Mouse (Mus musculus): ENCODE results near the gene Capn2. TPM values are rescaled to one million over a fixed set of nuclear protein-coding genes. Genes with fewer than 3 reads are reported as not detected.
A peak's percentile ranks its signal among the peaks of the same experiment; 100 is the strongest.

Capn2 gene
- polyA plus RNA-seq, 1 experiment: 86.9 TPM

GRCm38 (mm10) chr1:182522961-182523360, 5.6 kb upstream of the Capn2 start:
- no peak overlapping the region for H3K4me3 ChIP-seq (replicated peaks; ENCODE audit: insufficient read depth, low read depth, low read length)
- no peaks in the 10 kb centered on the region for H3K27me3 ChIP-seq (ENCODE audit: control insufficient read depth, insufficient read depth, low read length)
- WGBS: 46% methylated on average over 5 of the region's 5 CpGs
- no peaks in the 10 kb centered on the region for H3K4me1 ChIP-seq (ENCODE audit: control insufficient read depth, insufficient read depth, low read length)
- TF ChIP-seq POLR2A (IDR thresholded peaks at IDR 0.05; ENCODE audit: borderline replicate concordance, insufficient read depth, low read length) (no peak), CTCF (IDR thresholded peaks at IDR 0.05; ENCODE audit: borderline replicate concordance, insufficient read depth, low read depth, low read length) (no peak)
- peak in 1 of 2 experiments; percentile 1 for DNase-seq
- no peak overlapping the region for H3K27ac ChIP-seq (ENCODE audit: insufficient read depth, low read length)

GRCm38 (mm10) chr1:182520938-182521500, 3.6 kb upstream of the Capn2 start:
- Histone ChIP-seq H3K4me1 (ENCODE audit: control insufficient read depth, insufficient read depth, low read length) (no peaks in the 10 kb centered on the region), H3K27me3 (ENCODE audit: control insufficient read depth, insufficient read depth, low read length) (no peaks in the 10 kb centered on the region), H3K27ac (ENCODE audit: insufficient read depth, low read length) (no peak overlapping the region), H3K4me3 (replicated peaks; ENCODE audit: insufficient read depth, low read depth, low read length) (no peak overlapping the region)
- 92% methylated on average over 8 of the region's 8 CpGs for WGBS
- TF ChIP-seq CTCF (IDR thresholded peaks at IDR 0.05; ENCODE audit: borderline replicate concordance, insufficient read depth, low read depth, low read length) (no peak), POLR2A (IDR thresholded peaks at IDR 0.05; ENCODE audit: borderline replicate concordance, insufficient read depth, low read length) (no peak)
- no peak for DNase-seq

GRCm38 (mm10) chr1:182520091-182520937, 2.9 kb upstream of the Capn2 start:
- WGBS: 47% methylated on average over 14 of the region's 14 CpGs
- Histone ChIP-seq H3K27ac (ENCODE audit: insufficient read depth, low read length) (no peak overlapping the region), H3K4me1 (ENCODE audit: control insufficient read depth, insufficient read depth, low read length) (no peaks in the 10 kb centered on the region), H3K27me3 (ENCODE audit: control insufficient read depth, insufficient read depth, low read length) (no peaks in the 10 kb centered on the region), H3K4me3 (replicated peaks; ENCODE audit: insufficient read depth, low read depth, low read length) (no peak overlapping the region)
- DNase-seq: no peak
- TF ChIP-seq CTCF (IDR thresholded peaks at IDR 0.05; ENCODE audit: borderline replicate concordance, insufficient read depth, low read depth, low read length) (no peak), POLR2A (IDR thresholded peaks at IDR 0.05; ENCODE audit: borderline replicate concordance, insufficient read depth, low read length) (no peak)

DNA sequence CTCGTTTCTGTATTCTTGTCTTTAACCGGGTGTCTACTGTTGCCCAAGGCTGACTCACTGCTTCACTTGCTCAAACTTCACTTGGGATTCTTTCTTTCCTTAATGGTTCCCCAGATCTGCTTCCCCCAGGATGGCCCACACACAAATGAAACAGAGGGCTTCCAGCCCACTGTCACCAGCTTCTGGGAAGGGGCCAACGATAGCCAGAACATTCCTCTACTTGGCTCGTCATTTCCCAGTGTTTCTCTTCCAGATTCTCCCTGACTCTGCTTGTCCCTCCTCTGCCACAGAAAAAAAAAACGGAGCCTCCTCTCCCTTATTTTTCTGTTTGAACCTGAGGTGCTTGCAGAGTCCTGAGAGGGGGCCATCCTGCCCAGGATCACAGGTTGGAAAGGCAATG, 1.9 kb upstream of the Capn2 start:
- WGBS: 70% methylated on average over 5 of the region's 5 CpGs

DNA sequence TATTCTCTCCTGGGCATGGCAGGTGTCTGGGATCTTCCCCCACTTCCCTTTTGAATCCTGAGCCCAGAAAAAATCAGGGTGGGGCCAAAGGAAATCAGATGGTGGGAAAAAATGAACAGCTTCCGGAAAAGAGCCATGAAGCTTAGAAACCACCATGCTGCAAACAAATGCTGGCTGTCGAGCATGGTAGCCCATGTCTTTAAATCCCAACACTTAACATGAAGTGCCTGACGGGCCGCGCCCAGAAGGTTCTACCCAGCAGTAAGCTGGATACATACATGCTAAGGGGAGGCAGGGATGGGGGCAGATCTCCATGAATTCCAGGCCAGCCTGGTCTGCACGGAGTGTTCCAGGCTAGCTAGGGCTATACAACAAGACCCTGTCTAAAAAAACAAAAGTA, 1.4 kb upstream of the Capn2 start:
- no peak for DNase-seq
- no peaks in the 10 kb centered on the region for H3K27me3 ChIP-seq (ENCODE audit: control insufficient read depth, insufficient read depth, low read length)
- no peak overlapping the region for H3K27ac ChIP-seq (ENCODE audit: insufficient read depth, low read length)
- H3K4me1 ChIP-seq (ENCODE audit: control insufficient read depth, insufficient read depth, low read length): no peaks in the 10 kb centered on the region
- WGBS: 95% methylated on average over 6 of the region's 6 CpGs
- H3K4me3 ChIP-seq (replicated peaks; ENCODE audit: insufficient read depth, low read depth, low read length): no peak overlapping the region
- TF ChIP-seq POLR2A (IDR thresholded peaks at IDR 0.05; ENCODE audit: borderline replicate concordance, insufficient read depth, low read length): no peak
- TF ChIP-seq CTCF (IDR thresholded peaks at IDR 0.05; ENCODE audit: borderline replicate concordance, insufficient read depth, low read depth, low read length): no peak

More for the DNA sequence above, 1.9 kb upstream of the Capn2 start:
- DNase-seq: no peak
- no peak for TF ChIP-seq CTCF (IDR thresholded peaks at IDR 0.05; ENCODE audit: borderline replicate concordance, insufficient read depth, low read depth, low read length)
- TF ChIP-seq POLR2A (IDR thresholded peaks at IDR 0.05; ENCODE audit: borderline replicate concordance, insufficient read depth, low read length): no peak
- Histone ChIP-seq H3K27me3 (ENCODE audit: control insufficient read depth, insufficient read depth, low read length) (no peaks in the 10 kb centered on the region), H3K4me1 (ENCODE audit: control insufficient read depth, insufficient read depth, low read length) (no peaks in the 10 kb centered on the region), H3K4me3 (replicated peaks; ENCODE audit: insufficient read depth, low read depth, low read length) (no peak overlapping the region), H3K27ac (ENCODE audit: insufficient read depth, low read length) (no peak overlapping the region)

GRCm38 (mm10) chr1:182518143-182518680, 804 bp upstream of the Capn2 start:
- Histone ChIP-seq H3K4me1 (ENCODE audit: control insufficient read depth, insufficient read depth, low read length) (no peaks in the 10 kb centered on the region), H3K4me3 (replicated peaks; ENCODE audit: insufficient read depth, low read depth, low read length) (no peak overlapping the region), H3K27ac (ENCODE audit: insufficient read depth, low read length) (no peak overlapping the region), H3K27me3 (ENCODE audit: control insufficient read depth, insufficient read depth, low read length) (no peaks in the 10 kb centered on the region)
- WGBS: 88% methylated on average over 10 of the region's 10 CpGs
- TF ChIP-seq POLR2A (IDR thresholded peaks at IDR 0.05; ENCODE audit: borderline replicate concordance, insufficient read depth, low read length) (no peak), CTCF (IDR thresholded peaks at IDR 0.05; ENCODE audit: borderline replicate concordance, insufficient read depth, low read depth, low read length) (no peak)
- DNase-seq: no peak

GRCm38 (mm10) chr1:182517677-182518011, 236 bp upstream of the Capn2 start:
- 0% methylated on average over 10 of the region's 10 CpGs for WGBS
- H3K27me3 ChIP-seq (ENCODE audit: control insufficient read depth, insufficient read depth, low read length): no peaks in the 10 kb centered on the region
- no peak overlapping the region for H3K27ac ChIP-seq (ENCODE audit: insufficient read depth, low read length)
- TF ChIP-seq CTCF (IDR thresholded peaks at IDR 0.05; ENCODE audit: borderline replicate concordance, insufficient read depth, low read depth, low read length) (no peak), POLR2A (IDR thresholded peaks at IDR 0.05; ENCODE audit: borderline replicate concordance, insufficient read depth, low read length) (no peak)
- peak overlapping the region; percentile 85 for H3K4me3 ChIP-seq (replicated peaks; ENCODE audit: insufficient read depth, low read depth, low read length)
- no peak for DNase-seq
- H3K4me1 ChIP-seq (ENCODE audit: control insufficient read depth, insufficient read depth, low read length): no peaks in the 10 kb centered on the region; the same call in 1 of the 2 replicates

Data from cerebellum, adult 2 months (tissue).